Mouse (Mus musculus) C2C12 (cell line): Measurements from ENCODE around the gene Pla2g10. TPM values are rescaled to one million over a fixed set of nuclear protein-coding genes. Genes with fewer than 3 reads are reported as not detected.
A peak's percentile ranks its signal among the peaks of the same experiment; 100 is the strongest.
"Not testable (repeated sequence)": the region's sequence is repeated elsewhere in the genome, so short reads cannot be mapped to it uniquely, and the experiment has no call there.

Experiments
- H3K27me3 ChIP-seq: one replicate; pipeline ENCODE4 v1.6.1; 2011; ENCODE audit not compliant: control insufficient read depth, insufficient read depth, insufficient read length
- H3K36me3 ChIP-seq: one replicate; pipeline ENCODE4 v1.6.1; 2011; ENCODE audit not compliant: control insufficient read depth, insufficient read depth
- H3K4me3 ChIP-seq: one replicate; pipeline ENCODE4 v1.5.1; 2011; ENCODE audit warnings: mild to moderate bottlenecking, control low read depth; ENCODE audit not compliant: poor library complexity, insufficient read depth, severe bottlenecking
- H3K79me2 ChIP-seq: one replicate; pipeline ENCODE4 v1.6.1; 2011; ENCODE audit not compliant: control insufficient read depth, insufficient read depth
- H3K79me3 ChIP-seq: one replicate; pipeline ENCODE4 v1.6.1; 2011; ENCODE audit warnings: low read depth, control low read depth
- H3ac ChIP-seq: one replicate; pipeline ENCODE3; 2011; ENCODE audit warnings: low read depth; ENCODE audit not compliant: control insufficient read depth, insufficient read length
- CEBPB ChIP-seq: IDR thresholded peaks from one replicate; pipeline ENCODE4 v1.6.1; 2011; ENCODE audit warnings: low read depth, mild to moderate bottlenecking, control low read depth, moderate library complexity
- CTCF ChIP-seq: IDR thresholded peaks from one replicate; pipeline ENCODE4 v1.5.1; 2011; ENCODE audit not compliant: control insufficient read depth, insufficient read depth, insufficient read length
- FOSL1 ChIP-seq: IDR thresholded peaks from one replicate; pipeline ENCODE4 v1.8.0; 2011; ENCODE audit warnings: mild to moderate bottlenecking, low read length; ENCODE audit not compliant: poor library complexity, insufficient read depth, severe bottlenecking
- MAX ChIP-seq: IDR thresholded peaks from one replicate; pipeline ENCODE4 v1.6.1; 2011; ENCODE audit warnings: mild to moderate bottlenecking, control low read depth
- MYOD1 ChIP-seq: IDR thresholded peaks from one replicate; pipeline ENCODE4 v1.6.1; 2011; ENCODE audit warnings: low read depth; ENCODE audit not compliant: control insufficient read depth, insufficient read length
- MYOG ChIP-seq: IDR thresholded peaks from one replicate; pipeline ENCODE4 v1.6.1; 2011; ENCODE audit not compliant: control insufficient read depth, insufficient read length; ENCODE audit errors: extremely low read depth
- USF1 ChIP-seq: IDR thresholded peaks from one replicate; pipeline ENCODE4 v1.6.1; 2011; ENCODE audit warnings: low read depth, mild to moderate bottlenecking, control low read depth, moderate library complexity
- polyA plus RNA-seq: library from polyadenylated mRNA; unstranded; fragments of >200 nt; fragmentation: generic; extraction: Trizol; gene quantifications from one replicate; pipeline ENCODE4 v1.2.1, GENCODE M21; 2012; ENCODE audit warnings: missing spikeins

The Pla2g10 gene
- polyA plus RNA-seq, 1 experiment: not detected

DNA sequence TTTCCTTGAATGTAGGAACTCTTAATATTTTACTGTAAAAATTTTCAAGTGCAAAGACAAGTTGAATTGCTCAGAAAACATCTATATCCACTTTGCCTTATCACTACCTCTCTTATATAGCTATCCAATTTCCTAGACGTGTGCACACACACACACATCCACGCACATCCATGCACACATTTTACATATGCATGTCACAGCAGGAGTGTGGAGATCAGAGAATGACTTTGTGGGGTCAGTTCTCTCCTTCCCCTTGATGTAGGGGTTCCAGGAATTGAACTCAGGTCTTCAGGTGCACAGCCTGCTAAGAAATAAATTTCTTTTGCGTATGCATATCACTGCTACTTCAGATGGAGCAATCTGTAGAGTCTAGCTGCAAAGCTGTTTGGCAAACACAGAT, 17.3 kb upstream of the Pla2g10 start:
- no peak for TF ChIP-seq CTCF
- TF ChIP-seq MAX: no peak
- TF ChIP-seq CEBPB: no peak
- no peak for TF ChIP-seq MYOG
- no peak for TF ChIP-seq FOSL1
- no peak for TF ChIP-seq MYOD1
- TF ChIP-seq USF1: no peak
- Histone ChIP-seq H3K27me3 (no peaks in the 10 kb centered on the region), H3K79me3 (no peaks in the 10 kb centered on the region), H3K79me2 (no peaks in the 10 kb centered on the region), H3ac (no peak overlapping the region), H3K36me3 (no peaks in the 10 kb centered on the region), H3K4me3 (no peak overlapping the region)

DNA sequence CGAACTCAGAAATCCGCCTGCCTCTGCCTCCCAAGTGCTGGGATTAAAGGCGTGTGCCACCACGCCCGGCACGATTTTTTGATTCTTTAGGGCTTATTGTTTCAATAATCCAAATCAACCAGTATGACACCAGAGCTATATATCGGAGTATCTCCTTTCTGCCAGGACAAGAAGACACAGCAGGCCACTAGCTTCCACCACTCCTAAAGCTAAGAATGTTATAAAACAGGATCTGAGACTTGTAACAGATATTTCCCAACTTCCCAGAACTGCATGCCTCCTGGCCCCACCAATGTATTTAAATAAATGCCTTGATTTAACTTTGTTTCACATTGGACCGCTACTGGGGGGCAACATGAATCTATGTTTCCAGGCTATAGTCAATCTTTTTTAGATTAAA, 16.9 kb upstream of the Pla2g10 start:
- H3K4me3 ChIP-seq: no peak overlapping the region
- no peaks in the 10 kb centered on the region for H3K27me3 ChIP-seq
- no peaks in the 10 kb centered on the region for H3K79me3 ChIP-seq
- TF ChIP-seq CEBPB (no peak), MAX (no peak), MYOD1 (no peak), MYOG (no peak), CTCF (no peak), FOSL1 (no peak), USF1 (no peak)
- H3K79me2 ChIP-seq: no peaks in the 10 kb centered on the region
- H3K36me3 ChIP-seq: no peaks in the 10 kb centered on the region
- no peak overlapping the region for H3ac ChIP-seq

DNA sequence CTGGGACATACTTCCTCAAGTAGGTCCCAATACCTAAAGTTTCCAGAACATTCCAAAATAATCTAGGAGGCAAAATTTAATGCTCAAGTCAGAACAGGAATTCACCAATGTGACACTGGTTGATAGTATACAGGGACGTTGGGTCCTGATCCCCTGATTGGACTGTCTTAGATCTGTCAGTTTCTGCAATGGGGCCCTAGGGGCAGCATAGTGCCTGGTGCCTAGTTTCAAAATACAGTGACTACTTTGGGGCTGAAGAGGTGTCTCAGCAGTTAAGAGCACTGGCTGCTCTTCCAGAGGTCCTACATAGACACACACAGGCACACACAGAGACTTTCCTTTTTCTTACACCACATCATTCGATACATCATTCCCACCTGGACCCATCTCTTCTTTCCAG, 10.1 kb upstream of the Pla2g10 start:
- H3K79me3 ChIP-seq: no peaks in the 10 kb centered on the region

DNA sequence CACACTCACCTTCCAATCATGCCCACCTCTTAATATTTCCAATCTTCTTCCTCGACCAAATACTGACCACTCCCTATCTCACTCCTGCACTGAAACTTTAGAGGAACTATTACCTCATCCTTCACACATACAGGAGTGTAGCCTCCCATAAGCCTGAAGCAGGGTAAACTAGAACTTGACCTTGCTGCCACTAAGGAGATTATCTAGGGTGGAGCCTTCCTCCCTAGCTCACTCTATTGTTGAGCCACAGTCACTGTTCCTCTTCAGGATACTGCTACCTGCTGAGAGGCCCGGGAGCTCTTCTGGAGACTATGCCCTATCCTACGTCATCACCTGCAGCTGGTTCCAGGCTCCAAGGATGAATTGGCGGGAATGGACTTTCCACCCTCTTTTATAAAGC, 8.3 kb upstream of the Pla2g10 start:
- H3K27me3 ChIP-seq: peaks cover 15% of the 10 kb centered on the region
- H3ac ChIP-seq, H3K79me2 ChIP-seq, H3K4me3 ChIP-seq, H3K79me3 ChIP-seq, H3K36me3 ChIP-seq: not testable (repeated sequence)

More for the DNA sequence above, 10.1 kb upstream of the Pla2g10 start:
- H3K4me3 ChIP-seq: no peak overlapping the region
- no peaks in the 10 kb centered on the region for H3K36me3 ChIP-seq
- peaks cover 12% of the 10 kb centered on the region for H3K27me3 ChIP-seq
- no peak overlapping the region for H3ac ChIP-seq
- TF ChIP-seq CTCF (no peak), FOSL1 (no peak), USF1 (no peak), MAX (no peak), MYOD1 (no peak), CEBPB (no peak), MYOG (no peak)
- no peaks in the 10 kb centered on the region for H3K79me2 ChIP-seq

DNA sequence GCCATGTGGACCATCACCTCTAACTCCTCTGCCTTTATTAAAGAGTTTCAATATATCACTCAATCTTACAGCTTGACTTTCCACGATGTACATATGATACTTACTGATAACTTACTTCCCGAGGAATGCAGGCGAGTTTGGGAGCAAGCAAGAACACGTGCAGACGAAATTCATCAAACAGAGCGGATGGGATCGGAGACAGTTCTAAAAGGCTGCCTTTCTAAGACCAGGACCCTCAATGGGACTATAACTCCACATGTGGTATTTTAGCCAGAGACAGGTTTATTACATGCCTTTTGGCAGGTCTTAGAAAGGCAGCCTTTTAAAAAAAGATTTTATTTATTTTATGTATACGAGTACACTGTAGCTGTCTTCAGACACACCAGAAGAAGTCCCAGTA, 5.2 kb upstream of the Pla2g10 start:
- no peaks in the 10 kb centered on the region for H3K79me2 ChIP-seq
- H3K79me3 ChIP-seq: no peaks in the 10 kb centered on the region
- H3K36me3 ChIP-seq: no peaks in the 10 kb centered on the region
- no peak overlapping the region for H3ac ChIP-seq
- H3K4me3 ChIP-seq: no peak overlapping the region
- TF ChIP-seq MYOG (no peak), MAX (no peak), CTCF (no peak), USF1 (no peak), CEBPB (no peak)
- H3K27me3 ChIP-seq: peaks cover 12% of the 10 kb centered on the region

DNA sequence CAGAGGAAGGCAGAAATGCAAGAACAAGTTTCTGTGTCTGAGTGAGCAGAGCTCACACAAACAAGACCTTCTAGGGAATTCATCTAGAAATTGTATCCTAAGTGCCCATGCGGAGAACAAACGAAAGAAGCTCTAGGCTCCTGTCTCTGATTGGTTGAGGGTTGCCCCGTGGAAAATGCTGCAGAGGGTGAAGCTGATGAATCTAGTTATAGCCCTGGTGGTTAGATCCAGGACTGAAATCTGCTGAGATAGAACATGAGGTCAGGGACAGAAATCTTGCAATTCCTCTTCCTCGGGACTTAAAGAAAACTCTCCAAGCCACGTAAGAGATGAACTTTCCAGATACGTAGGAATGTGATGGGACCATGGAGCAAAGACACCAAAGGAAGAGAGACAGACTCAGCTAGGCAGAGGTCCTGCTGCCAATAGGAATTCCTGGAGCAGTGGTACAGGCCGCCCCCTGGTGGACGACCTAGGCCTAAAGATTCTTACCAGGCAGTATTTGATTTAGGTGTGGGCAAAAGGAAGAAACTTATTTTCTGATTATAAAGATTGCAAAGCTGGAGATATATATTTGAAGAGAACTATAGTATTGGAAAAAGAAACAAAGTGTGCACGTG, 2.8 kb upstream of the Pla2g10 start:
- peak; percentile 48 for TF ChIP-seq CTCF
- TF ChIP-seq MYOG: no peak
- TF ChIP-seq CEBPB: no peak
- no peaks in the 10 kb centered on the region for H3K79me3 ChIP-seq
- H3K4me3 ChIP-seq: no peak overlapping the region
- H3K36me3 ChIP-seq: no peaks in the 10 kb centered on the region
- no peaks in the 10 kb centered on the region for H3K79me2 ChIP-seq
- peaks cover 12% of the 10 kb centered on the region for H3K27me3 ChIP-seq
- no peak overlapping the region for H3ac ChIP-seq

DNA sequence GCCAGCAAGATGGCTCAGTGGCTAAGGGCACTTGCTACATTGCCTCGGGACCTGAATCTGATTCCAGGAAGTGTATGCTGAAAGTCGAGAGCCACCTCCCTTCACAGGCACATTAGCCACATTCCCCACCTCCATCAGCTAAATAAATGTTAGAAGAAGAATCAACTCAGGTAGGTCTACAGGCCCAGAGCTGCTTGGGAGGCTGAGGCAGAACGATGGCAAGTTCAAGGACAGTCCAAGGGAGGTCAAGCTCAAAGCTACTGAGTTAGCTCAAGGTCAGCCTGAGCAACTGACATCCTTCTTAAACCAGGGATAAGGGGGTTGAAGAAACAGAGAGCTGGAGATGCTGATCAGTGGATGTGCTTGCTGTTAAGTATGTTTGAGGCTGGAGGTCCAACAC, 2.0 kb upstream of the Pla2g10 start:
- H3K36me3 ChIP-seq: no peaks in the 10 kb centered on the region
- H3K4me3 ChIP-seq: no peak overlapping the region
- no peak for TF ChIP-seq MYOG
- no peaks in the 10 kb centered on the region for H3K79me2 ChIP-seq
- H3ac ChIP-seq: no peak overlapping the region
- H3K79me3 ChIP-seq: no peaks in the 10 kb centered on the region
- H3K27me3 ChIP-seq: peaks cover 12% of the 10 kb centered on the region
